Mouse (Mus musculus) heart, embryonic 16.5 days (tissue): ENCODE results near the gene Gbp7. TPM values are rescaled to one million over a fixed set of nuclear protein-coding genes. Genes with fewer than 3 reads are reported as not detected.
A peak's percentile ranks its signal among the peaks of the same experiment; 100 is the strongest.
"Not testable (repeated sequence)": the region's sequence is repeated elsewhere in the genome, so short reads cannot be mapped to it uniquely, and the experiment has no call there.

ENCODE experiments used
- ATAC-seq: fragments of 200-750 bp; cut with Nextera tagmentation; replicated peaks from 2 replicates; pipeline ENCODE4 v1.8.0; 2017; ENCODE audit warnings: moderate number of reproducible peaks; ENCODE audit not compliant: insufficient read depth, low FRiP score; ENCODE audit errors: extremely low read depth
- H3K27ac ChIP-seq: fragments of 300-500 bp; sonication (generic); 2 replicates; pipeline ENCODE4 v1.5.1; 2014; ENCODE audit warnings: mild to moderate bottlenecking, low read length, control low read depth, moderate library complexity
- H3K27me3 ChIP-seq: fragments of 300-500 bp; sonication (generic); 2 replicates; pipeline ENCODE4 v1.6.1; 2014; ENCODE audit warnings: low read length, mixed read lengths; ENCODE audit not compliant: control insufficient read depth, insufficient read depth
- H3K36me3 ChIP-seq: fragments of 300-500 bp; sonication (generic); 2 replicates; pipeline ENCODE4 v1.6.1; 2014; ENCODE audit not compliant: control insufficient read depth, insufficient read depth
- H3K4me1 ChIP-seq: fragments of 300-500 bp; sonication (generic); 2 replicates; pipeline ENCODE4 v1.6.1; 2014; ENCODE audit warnings: low read length, mixed read lengths; ENCODE audit not compliant: control insufficient read depth, insufficient read depth
- H3K4me2 ChIP-seq: fragments of 300-500 bp; sonication (generic); 2 replicates; pipeline ENCODE4 v1.6.1; 2014; ENCODE audit warnings: low read depth, mild to moderate bottlenecking, control low read depth, low read length
- H3K4me3 ChIP-seq: fragments of 300-500 bp; sonication (generic); 2 replicates; pipeline ENCODE4 v1.5.1; 2014; ENCODE audit warnings: mild to moderate bottlenecking, control low read depth, low read length
- H3K9ac ChIP-seq: fragments of 300-500 bp; sonication (generic); 2 replicates; pipeline ENCODE4 v1.6.1; 2014; ENCODE audit warnings: low read length, control low read depth
- H3K9me3 ChIP-seq: fragments of 300-500 bp; sonication (generic); replicated peaks from 2 replicates; pipeline ENCODE4 v1.6.1; 2016; ENCODE audit warnings: low read length; ENCODE audit not compliant: control insufficient read depth
- WGBS: fragments of 180-500 bp; shearing (Covaris S2); extraction: QIAGEN DNeasy Blood & Tissue Kit; methylation state at CpG from one replicate; pipeline ENCODE4 v1.1.7; 2014; 5-methylcytosine and 5-hydroxymethylcytosine counted together
- polyA plus RNA-seq: library from polyadenylated mRNA; unstranded; fragments of >200 nt; fragmentation: Nextera tagmentation; extraction: Ambion mirVana; gene quantifications from 2 replicates; pipeline ENCODE4 v1.2.1, GENCODE M21; 2015

Gene Gbp7
- polyA plus RNA-seq, 1 experiment from 2014 or later = 7.2 TPM

DNA sequence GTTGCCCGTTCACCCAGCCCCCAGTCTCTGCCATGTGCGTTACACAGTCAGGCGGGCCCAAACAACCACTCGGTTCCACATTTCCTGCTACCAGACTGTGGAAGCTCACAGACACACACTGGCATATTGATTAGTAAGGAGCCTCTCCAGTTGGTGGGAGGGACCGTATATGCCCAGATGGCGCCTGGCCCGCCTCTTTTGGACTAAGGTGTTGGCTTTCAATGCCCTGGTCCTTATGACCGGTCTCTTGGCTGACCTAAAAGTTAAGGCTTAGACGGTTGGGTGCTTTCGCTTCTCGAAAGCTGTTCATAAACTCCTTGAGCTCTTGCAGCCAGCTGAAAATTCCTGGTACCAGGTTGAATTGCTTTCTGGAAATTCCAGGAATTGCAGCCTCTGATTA is 25.5 kb downstream of the Gbp7 start:
- Histone ChIP-seq H3K9ac (no peak overlapping the region), H3K4me3 (no peak overlapping the region), H3K36me3 (no peaks in the 10 kb centered on the region), H3K4me1 (peaks cover 6% of the 10 kb centered on the region; the same call in 1 of the 2 replicates), H3K9me3 (no peaks in the 10 kb centered on the region), H3K27ac (no peak overlapping the region), H3K4me2 (no peak overlapping the region), H3K27me3 (no peaks in the 10 kb centered on the region)
- ATAC-seq = no peak
- 83% methylated on average over 11 of the region's 11 CpGs for WGBS

- Histone ChIP-seq H3K9me3 (no peaks in the 10 kb centered on the region), H3K4me2 (peak within 1 kb of the TSS; percentile 70), H3K36me3 (no peaks in the 10 kb centered on the region), H3K27me3 (no peaks in the 10 kb centered on the region), H3K4me3 (peak within 1 kb of the TSS; percentile 68), H3K4me1 (peaks cover 6% of the 10 kb centered on the region; the same call in 1 of the 2 replicates), H3K9ac (peak within 1 kb of the TSS; percentile 71), H3K27ac (peak within 1 kb of the TSS; percentile 71)
- 19% methylated on average over 3 of the region's 3 CpGs for WGBS
- peak; percentile 49; the same call in 1 of the 2 replicates for ATAC-seq
Observed at GRCm38 (mm10) chr3:142559632-142560228, 29.6 kb downstream of the Gbp7 start, which contains the start of gene Gbp3. TSS of gene Gbp3 (plus strand) at chr3:142560026.

DNA sequence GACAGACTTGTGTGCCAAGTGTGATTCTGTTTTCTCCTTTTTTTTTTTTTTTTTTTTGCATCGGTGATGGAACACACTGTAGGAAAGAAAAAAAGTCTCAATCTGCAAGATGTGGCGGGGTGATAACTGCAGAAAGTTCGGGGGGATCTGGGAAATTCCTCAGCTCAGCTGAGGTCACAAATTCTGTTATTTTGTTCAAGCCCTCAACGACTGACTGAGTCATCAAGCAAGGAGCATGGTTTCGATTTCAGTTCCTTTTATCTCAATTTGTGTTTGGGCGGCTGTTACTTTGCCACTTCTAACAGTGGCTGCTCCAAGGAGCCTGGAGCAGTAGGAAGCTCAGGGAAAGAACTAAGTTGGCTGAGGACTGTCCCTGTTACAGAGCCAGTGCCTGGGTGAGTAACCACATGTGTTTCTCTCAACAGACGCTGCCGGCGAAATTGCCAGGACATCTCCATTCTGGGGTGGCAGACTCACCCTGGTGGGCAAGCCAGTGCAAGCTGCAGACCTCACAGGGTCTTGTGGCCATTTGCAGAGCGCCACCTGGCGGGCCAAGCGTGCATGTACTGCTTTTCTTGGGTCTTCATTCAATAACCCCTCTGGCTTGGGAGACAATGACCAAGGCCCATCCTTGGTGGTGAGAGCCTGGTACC is 30.3 kb downstream of the Gbp7 start:
- peak overlapping the region; percentile 71 for H3K27ac ChIP-seq
- H3K36me3 ChIP-seq = no peaks in the 10 kb centered on the region
- peak overlapping the region; percentile 71 for H3K9ac ChIP-seq
- WGBS = 7% methylated on average over 12 of the region's 12 CpGs
- H3K4me1 ChIP-seq = peaks cover 6% of the 10 kb centered on the region; the same call in 1 of the 2 replicates
- peak; percentile 82 for ATAC-seq
- no peaks in the 10 kb centered on the region for H3K27me3 ChIP-seq
- H3K4me2 ChIP-seq = peak overlapping the region; percentile 70
- peak overlapping the region; percentile 68 for H3K4me3 ChIP-seq
- H3K9me3 ChIP-seq = no peaks in the 10 kb centered on the region

GRCm38 (mm10) chr3:142561045-142561646 is 31.0 kb downstream of the Gbp7 start:
- Histone ChIP-seq H3K27ac (no peak overlapping the region), H3K27me3 (no peaks in the 10 kb centered on the region), H3K4me2 (no peak overlapping the region), H3K9me3 (no peaks in the 10 kb centered on the region), H3K36me3 (no peaks in the 10 kb centered on the region), H3K4me1 (peaks cover 6% of the 10 kb centered on the region; the same call in 1 of the 2 replicates), H3K4me3 (no peak overlapping the region), H3K9ac (no peak overlapping the region)
- WGBS = 77% methylated on average over 14 of the region's 14 CpGs
- no peak for ATAC-seq

DNA sequence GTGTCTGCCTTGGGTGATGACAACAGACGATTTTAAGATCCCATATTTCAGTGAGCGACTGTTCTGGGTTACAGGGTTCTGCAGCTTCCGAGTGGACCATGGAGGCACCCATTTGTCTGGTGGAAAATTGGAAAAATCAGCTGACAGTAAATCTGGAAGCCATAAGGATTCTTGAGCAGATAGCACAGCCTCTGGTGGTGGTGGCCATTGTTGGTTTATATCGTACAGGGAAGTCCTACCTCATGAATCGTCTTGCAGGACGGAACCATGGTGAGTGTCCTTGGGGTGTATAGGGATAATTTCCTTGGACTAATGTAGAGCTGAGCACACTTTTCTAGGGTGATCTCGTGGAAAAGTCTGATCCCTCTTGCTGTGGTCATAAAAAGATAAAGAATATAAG is 31.5 kb downstream of the Gbp7 start:
- Histone ChIP-seq H3K36me3 (no peaks in the 10 kb centered on the region), H3K4me3 (no peak overlapping the region), H3K9me3 (no peaks in the 10 kb centered on the region), H3K27ac (no peak overlapping the region), H3K27me3 (no peaks in the 10 kb centered on the region), H3K4me2 (no peak overlapping the region), H3K9ac (no peak overlapping the region), H3K4me1 (peaks cover 6% of the 10 kb centered on the region; the same call in 1 of the 2 replicates)
- WGBS = 74% methylated on average over 7 of the region's 7 CpGs
- ATAC-seq = no peak

- 55% methylated on average over 5 of the region's 5 CpGs for WGBS
- not testable (repeated sequence) for H3K27me3 ChIP-seq, H3K27ac ChIP-seq, H3K4me3 ChIP-seq, H3K4me1 ChIP-seq, H3K9ac ChIP-seq, H3K4me2 ChIP-seq, H3K9me3 ChIP-seq, H3K36me3 ChIP-seq, ATAC-seq
Observed at GRCm38 (mm10) chr3:142567490-142567889, 37.3 kb downstream of the Gbp7 start.

DNA sequence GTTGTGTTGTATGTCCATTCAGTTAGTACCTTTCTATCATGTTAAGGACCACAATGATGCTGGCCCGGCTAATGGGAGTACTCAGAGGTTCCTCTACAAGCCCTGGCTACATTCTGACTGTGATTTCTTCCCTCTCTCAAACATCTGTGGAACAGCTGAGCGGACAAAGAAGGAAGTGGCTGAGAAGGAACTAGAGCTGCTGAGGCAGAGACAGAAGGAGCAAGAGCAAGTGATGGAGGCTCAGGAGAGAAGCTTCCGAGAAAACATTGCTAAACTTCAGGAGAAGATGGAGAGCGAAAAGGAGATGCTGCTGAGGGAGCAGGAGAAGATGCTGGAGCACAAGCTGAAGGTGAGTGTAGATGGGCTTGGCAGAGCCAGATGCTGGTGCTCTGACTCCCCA is 40.6 kb downstream of the Gbp7 start:
- H3K4me1 ChIP-seq = no peaks in the 10 kb centered on the region
- no peak overlapping the region for H3K4me2 ChIP-seq
- WGBS = 88% methylated on average over 4 of the region's 4 CpGs
- no peaks in the 10 kb centered on the region for H3K36me3 ChIP-seq
- H3K27ac ChIP-seq = no peak overlapping the region
- H3K9ac ChIP-seq = no peak overlapping the region
- no peaks in the 10 kb centered on the region for H3K9me3 ChIP-seq
- H3K4me3 ChIP-seq = no peak overlapping the region
- H3K27me3 ChIP-seq = no peaks in the 10 kb centered on the region
- ATAC-seq = no peak

- H3K4me3 ChIP-seq = no peak overlapping the region
- H3K27ac ChIP-seq = no peak overlapping the region
- H3K4me2 ChIP-seq = no peak overlapping the region
- ATAC-seq = no peak
- whole genome bisulfite sequencing = 82% methylated on average over 3 of the region's 3 CpGs
- no peaks in the 10 kb centered on the region for H3K27me3 ChIP-seq
- H3K9me3 ChIP-seq = no peaks in the 10 kb centered on the region
- no peaks in the 10 kb centered on the region for H3K36me3 ChIP-seq
- H3K9ac ChIP-seq = no peak overlapping the region
- no peaks in the 10 kb centered on the region for H3K4me1 ChIP-seq
Observed at GRCm38 (mm10) chr3:142577108-142577507, 47.0 kb downstream of the Gbp7 start.

- WGBS = 68% methylated on average over 4 of the region's 4 CpGs
- Histone ChIP-seq H3K4me3 (no peak overlapping the region), H3K27me3 (no peaks in the 10 kb centered on the region), H3K4me1 (no peaks in the 10 kb centered on the region), H3K9ac (no peak overlapping the region), H3K4me2 (no peak overlapping the region), H3K27ac (no peak overlapping the region), H3K9me3 (no peaks in the 10 kb centered on the region), H3K36me3 (no peaks in the 10 kb centered on the region)
- no peak for ATAC-seq
Observed at GRCm38 (mm10) chr3:142578342-142578741, 48.2 kb downstream of the Gbp7 start.
